Mouse (Mus musculus) duodenum, adult 2 months (tissue): ENCODE measurements around the gene Gm49396. TPM values are rescaled to one million over a fixed set of nuclear protein-coding genes. Genes with fewer than 3 reads are reported as not detected.

Experiments used
- polyA plus RNA-seq: library from polyadenylated mRNA; depleted of rRNA; stranded (reverse); fragments of >200 nt; gene quantifications from 2 replicates; pipeline ENCODE4 v1.2.3, GENCODE M21; 2012; ENCODE audit warnings: low replicate concordance; rRNA removed

Gm49396 gene
- polyA plus RNA-seq: 0.55 and 1.2 TPM in 2 replicates

DNA sequence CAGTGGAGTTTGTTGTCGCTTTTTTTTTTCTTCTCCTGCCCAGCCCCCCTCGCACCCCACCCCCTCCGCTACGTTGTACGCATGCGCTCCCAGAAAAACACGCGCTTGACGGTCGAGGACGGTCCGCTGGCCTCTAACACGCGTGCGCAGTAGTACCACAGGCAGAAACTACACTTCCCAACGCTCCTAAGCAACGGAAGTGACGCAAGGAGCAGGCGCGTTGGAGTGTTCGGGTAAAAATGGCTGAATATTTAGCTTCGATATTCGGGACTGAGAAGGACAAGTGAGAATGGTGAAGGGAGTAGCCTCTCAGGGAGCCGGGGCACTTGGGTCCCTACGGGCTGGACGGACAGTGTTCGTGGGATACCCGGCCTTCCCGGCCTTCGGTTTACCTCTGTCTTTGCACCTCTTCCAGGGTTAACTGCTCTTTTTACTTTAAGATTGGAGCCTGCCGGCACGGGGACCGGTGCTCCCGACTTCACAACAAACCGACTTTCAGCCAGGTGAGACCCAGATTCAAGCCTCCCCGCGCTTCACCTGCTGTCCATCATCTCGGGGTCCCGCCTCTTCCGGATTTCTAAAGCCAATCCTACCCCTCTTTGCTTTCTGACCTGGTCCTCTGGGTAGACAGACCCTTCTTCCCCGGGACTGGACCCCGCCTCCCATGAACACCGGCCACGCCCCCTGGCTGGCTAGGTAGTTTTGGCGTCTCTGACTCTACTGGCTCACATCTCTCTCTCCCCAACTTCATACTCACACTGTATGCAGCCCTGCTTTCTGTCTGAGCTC, at the start of gene Gm49396, which contains the start of the genes U2af1l4 and Psenen:
TSS of gene Gm49396 (plus strand) at position 228 of the 789 bp plus-strand sequence.
TSS of gene U2af1l4 (plus strand) at position 185 of the 789 bp plus-strand sequence.
TSS of gene Psenen (minus strand) at position 511 of the 789 bp plus-strand sequence.

DNA sequence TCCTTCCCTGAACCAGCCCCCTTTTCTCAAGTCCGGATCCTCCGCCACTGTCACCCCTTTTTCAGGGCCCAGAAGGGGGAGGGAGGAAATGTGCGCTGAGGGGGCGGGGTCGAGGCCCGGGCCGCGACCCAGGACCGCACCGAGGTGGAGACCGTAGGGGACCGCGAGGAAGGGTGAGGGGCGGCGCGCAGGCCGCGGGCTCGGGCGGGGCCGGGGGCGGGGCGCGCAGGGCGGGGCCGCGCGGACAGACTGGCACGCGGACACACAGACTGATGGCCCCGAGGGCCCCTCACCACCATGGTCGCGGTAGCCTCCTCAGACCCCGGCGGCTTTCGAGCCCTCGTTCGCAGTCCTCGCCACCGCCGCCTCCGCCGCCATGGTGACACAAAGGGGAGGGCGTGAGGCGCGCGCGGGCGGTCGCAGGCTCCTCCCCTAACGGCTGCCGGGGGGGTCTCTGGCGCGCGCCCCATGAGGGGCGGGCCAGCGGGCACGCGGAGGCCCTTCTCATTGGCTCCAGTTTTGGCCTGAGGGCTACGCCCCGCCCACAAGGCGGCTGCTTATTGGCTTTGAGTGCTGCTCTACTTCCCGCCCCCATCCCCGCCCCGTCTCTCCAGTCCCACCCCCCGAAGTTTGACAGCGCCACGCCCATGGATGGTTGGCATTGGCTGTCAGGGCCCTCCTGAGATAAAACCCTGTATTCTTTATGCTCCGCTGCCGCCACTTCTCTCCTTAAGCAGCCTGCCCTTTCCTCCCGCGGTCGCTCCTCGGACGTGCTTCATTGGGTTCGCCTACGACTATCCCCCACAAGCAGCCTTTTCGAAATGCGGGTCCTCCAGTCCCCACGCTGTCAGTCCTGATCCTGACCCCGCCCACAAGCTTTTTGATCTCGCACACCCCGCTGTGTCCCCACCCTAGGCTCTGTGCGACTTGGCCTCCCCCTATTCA, 28.2 kb upstream of the Gm49396 start, which contains the start of gene Arhgap33:
TSS of gene Arhgap33 (minus strand) at position 428 of the 945 bp plus-strand sequence.

GRCm38 (mm10) chr7:30552102-30553020, 10.8 kb upstream of the Gm49396 start, which contains the start of the genes Hspb6 and Proser3:
TSS of gene Hspb6 (plus strand) at chr7:30552178.
TSS of gene Proser3 (minus strand) at chr7:30552299.

GRCm38 (mm10) chr7:30559443-30559954, 3.6 kb upstream of the Gm49396 start, which contains the start of gene Lin37:
TSS of gene Lin37 (minus strand) at chr7:30559838.

DNA sequence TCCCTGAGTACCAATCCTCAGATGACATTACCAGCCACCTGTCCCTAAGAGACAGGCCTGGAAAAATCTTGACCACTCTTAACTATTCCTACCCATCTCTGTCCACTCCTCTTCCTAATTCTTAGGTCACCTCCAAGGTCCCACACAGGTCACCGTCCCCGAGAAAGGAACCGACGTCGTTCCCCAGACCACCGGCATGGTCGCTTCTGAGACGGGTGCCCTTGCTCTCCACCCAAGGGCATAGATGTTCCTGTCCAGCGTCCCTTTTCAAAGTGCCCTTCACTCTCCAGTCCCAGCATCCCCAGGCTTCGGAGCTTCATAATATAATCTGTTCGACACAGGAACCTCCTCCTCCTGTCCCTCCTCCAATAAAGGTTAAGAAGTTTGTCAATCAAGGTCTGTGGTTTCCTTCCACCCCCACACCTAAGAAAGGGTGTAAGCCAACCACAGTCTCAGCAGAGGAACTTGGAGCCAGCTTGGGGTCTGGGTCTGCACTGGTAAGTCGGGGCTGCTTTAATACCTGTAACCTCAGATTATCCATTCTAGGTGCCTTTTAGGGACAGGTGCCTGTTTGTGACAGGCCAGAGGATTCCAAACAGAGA, 1.9 kb downstream of the Gm49396 start, which contains the start of gene Igflr1:
TSS of gene Igflr1 (plus strand) at position 458 of the 602 bp plus-strand sequence.

GRCm38 (mm10) chr7:30588676-30589434, 25.7 kb downstream of the Gm49396 start, which contains the start of gene Kmt2b:
TSS of gene Kmt2b (minus strand) at chr7:30588726.

GRCm38 (mm10) chr7:30598786-30599185, 35.6 kb downstream of the Gm49396 start, which contains the start of gene Zbtb32:
TSS of gene Zbtb32 (minus strand) at chr7:30598909.

GRCm38 (mm10) chr7:30612654-30613402, 49.7 kb downstream of the Gm49396 start, which contains the start of gene Upk1a:
TSS of gene Upk1a (minus strand) at chr7:30612847.

Other genes with a start within 250 kb of the Gm49396 start
- 9.8 and 29.1 TPM in 2 replicates for gene Syne4, start 248.5 kb upstream of the Gm49396 start, polyA plus RNA-seq
- gene E130208F15Rik, start 241.6 kb upstream of the Gm49396 start, polyA plus RNA-seq: 1.2 and 2.4 TPM in 2 replicates
- gene Sdhaf1, start 239.4 kb upstream of the Gm49396 start, polyA plus RNA-seq: 32.9 and 60.3 TPM in 2 replicates
- 27.9 and 30.8 TPM in 2 replicates for gene Lrfn3, start 200.6 kb upstream of the Gm49396 start, polyA plus RNA-seq
- 49.1 and 124 TPM in 2 replicates for gene Tyrobp, start 149.6 kb upstream of the Gm49396 start, polyA plus RNA-seq
- 11.5 and 53.7 TPM in 2 replicates for gene Hcst, start 143.5 kb upstream of the Gm49396 start, polyA plus RNA-seq
- gene Nfkbid, start 141.6 kb upstream of the Gm49396 start, polyA plus RNA-seq: 5.3 and 8.6 TPM in 2 replicates
- gene Aplp1, start 117.8 kb upstream of the Gm49396 start, polyA plus RNA-seq: 24.5 and 168 TPM in 2 replicates
- 0.39 TPM in 1 of 2 replicates, not detected in the other for gene Kirrel2, start 105.7 kb upstream of the Gm49396 start, polyA plus RNA-seq
- 2.5 TPM in 1 of 2 replicates, not detected in the other for gene Nphs1, start 105.0 kb upstream of the Gm49396 start, polyA plus RNA-seq
- gene Prodh2, start 69.7 kb upstream of the Gm49396 start, polyA plus RNA-seq: 2.3 and 37.6 TPM in 2 replicates
- 10.8 and 15.1 TPM in 2 replicates for gene Arhgap33, start 28.3 kb upstream of the Gm49396 start, polyA plus RNA-seq
- 56.3 and 114 TPM in 2 replicates for gene Hspb6, start 11.2 kb upstream of the Gm49396 start, polyA plus RNA-seq
- gene Proser3, start 11.0 kb upstream of the Gm49396 start, polyA plus RNA-seq: 3.6 and 5.5 TPM in 2 replicates
- 28.6 and 40.9 TPM in 2 replicates for gene Lin37, start 3.5 kb upstream of the Gm49396 start, polyA plus RNA-seq
- gene U2af1l4, start within 50 bp of the Gm49396 start, polyA plus RNA-seq: 56.6 and 64.2 TPM in 2 replicates
- 105 and 155 TPM in 2 replicates for gene Psenen, start 283 bp downstream of the Gm49396 start, polyA plus RNA-seq
- gene Igflr1, start 2.1 kb downstream of the Gm49396 start, polyA plus RNA-seq: 12.6 and 14.4 TPM in 2 replicates
- gene Kmt2b, start 25.4 kb downstream of the Gm49396 start, polyA plus RNA-seq: 31.9 and 38.5 TPM in 2 replicates
- 2.3 and 3.2 TPM in 2 replicates for gene Zbtb32, start 35.6 kb downstream of the Gm49396 start, polyA plus RNA-seq
- gene Upk1a, start 49.5 kb downstream of the Gm49396 start, polyA plus RNA-seq: 1.1 and 3.8 TPM in 2 replicates
- gene Cox6b1, start 62.8 kb downstream of the Gm49396 start, polyA plus RNA-seq: 382 and 584 TPM in 2 replicates
- gene Etv2, start 72.5 kb downstream of the Gm49396 start, polyA plus RNA-seq: not detected in 2 replicates
- 73.7 and 104 TPM in 2 replicates for gene Rbm42, start 87.0 kb downstream of the Gm49396 start, polyA plus RNA-seq
- 4.7 and 7.0 TPM in 2 replicates for gene Haus5, start 101.7 kb downstream of the Gm49396 start, polyA plus RNA-seq
- gene Pmis2, start 108.3 kb downstream of the Gm49396 start, polyA plus RNA-seq: not detected in 2 replicates
- 10.2 and 19.1 TPM in 2 replicates for gene 2200002J24Rik, start 135.6 kb downstream of the Gm49396 start, polyA plus RNA-seq
- gene Atp4a, start 148.9 kb downstream of the Gm49396 start, polyA plus RNA-seq: 0.88 and 2.5 TPM in 2 replicates
- 237 and 269 TPM in 2 replicates for gene Tmem147, start 166.2 kb downstream of the Gm49396 start, polyA plus RNA-seq
- gene Gapdhs, start 180.3 kb downstream of the Gm49396 start, polyA plus RNA-seq: not detected in 2 replicates
- gene Sbsn, start 188.1 kb downstream of the Gm49396 start, polyA plus RNA-seq: 0.18 and 0.44 TPM in 2 replicates
- 1.8 and 2.2 TPM in 2 replicates for gene Dmkn, start 200.4 kb downstream of the Gm49396 start, polyA plus RNA-seq
- not detected in 2 replicates for gene Krtdap, start 224.6 kb downstream of the Gm49396 start, polyA plus RNA-seq